Mouse (Mus musculus) stomach, embryonic 14.5 days (tissue): ENCODE results near the gene Psrc1. TPM values are rescaled to one million over a fixed set of nuclear protein-coding genes. Genes with fewer than 3 reads are reported as not detected.

Experiments
- ATAC-seq: fragments of 200-750 bp; cut with Nextera tagmentation; 2 replicates; pipeline ENCODE4 v1.8.0; 2017; ENCODE audit warnings: low read depth, moderate TSS enrichment; ENCODE audit not compliant: insufficient number of reproducible peaks, insufficient read depth, low FRiP score
- H3K27ac ChIP-seq: fragments of 300-500 bp; sonication (generic); 2 replicates; pipeline ENCODE4 v1.5.1; 2014; ENCODE audit warnings: mild to moderate bottlenecking, low read length, moderate library complexity, mixed read lengths
- H3K27me3 ChIP-seq: fragments of 300-500 bp; sonication (generic); 2 replicates; pipeline ENCODE4 v1.6.1; 2014; ENCODE audit warnings: low read length, control low read depth, mixed read lengths; ENCODE audit not compliant: control insufficient read depth, insufficient read depth
- H3K36me3 ChIP-seq: fragments of 300-500 bp; sonication (generic); 2 replicates; pipeline ENCODE4 v1.6.1; 2014; ENCODE audit warnings: mild to moderate bottlenecking, control low read depth, low read length, moderate library complexity, mixed read lengths; ENCODE audit not compliant: control insufficient read depth, insufficient read depth
- H3K4me1 ChIP-seq: fragments of 300-500 bp; sonication (generic); 2 replicates; pipeline ENCODE4 v1.6.1; 2014; ENCODE audit warnings: low read length, control low read depth, mixed read lengths; ENCODE audit not compliant: control insufficient read depth, insufficient read depth
- H3K4me2 ChIP-seq: fragments of 300-500 bp; sonication (generic); replicated peaks from 2 replicates; pipeline ENCODE4 v1.6.1; 2014; ENCODE audit warnings: low read depth, low read length, control low read depth
- H3K4me3 ChIP-seq: fragments of 300-500 bp; sonication (generic); 2 replicates; pipeline ENCODE4 v1.5.1; 2014; ENCODE audit warnings: low read depth, low read length, control low read depth
- H3K9ac ChIP-seq: fragments of 300-500 bp; sonication (generic); replicated peaks from 2 replicates; pipeline ENCODE4 v1.6.1; 2014; ENCODE audit warnings: low read depth, mild to moderate bottlenecking, control low read depth, low read length, moderate library complexity, mixed read lengths
- H3K9me3 ChIP-seq: fragments of 300-500 bp; sonication (generic); 2 replicates; pipeline ENCODE4 v1.6.1; 2016; ENCODE audit warnings: low read depth, low read length, control low read depth; ENCODE audit not compliant: control insufficient read depth
- WGBS: fragments of 180-500 bp; shearing (Covaris S2); extraction: QIAGEN DNeasy Blood & Tissue Kit; methylation state at CpG from one replicate; pipeline ENCODE4 v1.1.7; 2014; 5-methylcytosine and 5-hydroxymethylcytosine counted together
- polyA plus RNA-seq: library from polyadenylated mRNA; unstranded; fragments of >200 nt; fragmentation: Nextera tagmentation; extraction: Ambion mirVana; gene quantifications from 2 replicates; pipeline ENCODE4 v1.2.1, GENCODE M21; 2014

Gene Psrc1
- polyA plus RNA-seq, 1 experiment from 2014 or later: 44.4 TPM

DNA sequence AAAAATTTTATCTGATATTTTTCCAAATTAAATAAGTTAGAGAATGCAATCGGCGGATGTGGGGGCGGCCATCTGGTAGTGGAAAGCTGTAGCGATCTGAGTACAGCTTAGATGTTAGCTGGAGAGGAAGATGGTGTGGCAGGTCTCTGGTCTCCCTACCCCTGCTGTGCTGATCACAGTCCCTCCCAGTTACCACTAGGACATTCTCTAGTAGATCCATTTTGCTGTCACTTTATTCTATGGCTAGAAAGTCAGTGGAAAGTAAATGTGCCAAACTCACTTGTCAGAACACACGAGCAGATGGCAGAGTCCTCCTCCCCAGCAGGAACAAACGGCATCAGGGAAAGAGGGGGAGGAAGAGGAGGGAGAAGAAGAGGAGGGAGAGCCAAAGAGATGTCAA is 25.2 kb upstream of the Psrc1 start:
- ATAC-seq: no peak
- Histone ChIP-seq H3K4me1 (no peaks in the 10 kb centered on the region), H3K36me3 (peaks cover 16% of the 10 kb centered on the region; the same call in 1 of the 2 replicates), H3K27ac (no peak overlapping the region), H3K4me2 (no peak overlapping the region), H3K4me3 (no peak overlapping the region), H3K9ac (no peak overlapping the region), H3K27me3 (no peaks in the 10 kb centered on the region), H3K9me3 (no peaks in the 10 kb centered on the region)
- 73% methylated on average over 6 of the region's 6 CpGs for WGBS

DNA sequence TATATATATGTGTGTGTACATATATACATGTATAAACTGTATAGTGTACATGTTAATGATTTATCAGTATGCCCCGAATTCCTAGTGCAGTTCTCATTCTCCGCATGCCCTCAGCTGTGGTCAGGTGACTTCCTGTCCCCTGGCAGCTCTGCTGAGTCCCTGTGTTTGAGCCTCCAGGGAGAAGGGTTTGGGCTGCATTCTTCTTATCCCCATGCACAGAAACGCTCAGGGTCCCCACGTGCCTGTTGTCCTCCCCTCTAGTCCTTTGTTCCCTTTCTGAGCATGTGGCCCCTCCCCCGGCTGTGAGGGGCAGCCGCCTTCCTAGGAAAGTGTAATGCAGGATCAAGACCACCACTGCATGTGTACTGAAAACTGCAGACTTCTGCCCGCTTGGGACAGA is 22.7 kb upstream of the Psrc1 start:
- Histone ChIP-seq H3K27me3 (no peaks in the 10 kb centered on the region), H3K4me1 (no peaks in the 10 kb centered on the region), H3K4me2 (no peak overlapping the region), H3K9ac (no peak overlapping the region), H3K36me3 (peaks cover 5% of the 10 kb centered on the region; the same call in 1 of the 2 replicates), H3K9me3 (no peaks in the 10 kb centered on the region), H3K4me3 (no peak overlapping the region), H3K27ac (no peak overlapping the region)
- 14% methylated on average over 7 of the region's 7 CpGs for WGBS
- ATAC-seq: 0 out of 2 replicates have a peak, but pooled peaks have one; percentile 19

DNA sequence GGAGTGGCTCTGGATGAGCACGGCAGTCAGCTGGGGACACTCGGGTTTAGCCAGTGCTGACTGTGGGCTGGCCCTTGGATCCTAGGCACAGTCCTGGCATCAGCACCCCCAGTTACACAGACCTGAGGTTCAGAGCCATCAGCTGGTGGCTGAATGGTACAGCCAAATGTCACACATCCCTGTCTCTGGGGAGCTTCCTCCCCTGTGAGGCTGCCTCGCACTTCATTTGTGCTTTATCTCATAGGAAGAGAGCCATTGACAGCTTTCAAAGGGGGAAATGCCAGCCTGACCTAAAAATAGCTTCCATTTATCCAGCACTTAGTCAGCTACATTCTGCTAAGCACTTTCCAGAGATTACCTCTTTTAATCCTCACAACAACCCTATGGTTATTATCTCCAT is 20.0 kb upstream of the Psrc1 start:
- H3K4me1 ChIP-seq: no peaks in the 10 kb centered on the region

DNA sequence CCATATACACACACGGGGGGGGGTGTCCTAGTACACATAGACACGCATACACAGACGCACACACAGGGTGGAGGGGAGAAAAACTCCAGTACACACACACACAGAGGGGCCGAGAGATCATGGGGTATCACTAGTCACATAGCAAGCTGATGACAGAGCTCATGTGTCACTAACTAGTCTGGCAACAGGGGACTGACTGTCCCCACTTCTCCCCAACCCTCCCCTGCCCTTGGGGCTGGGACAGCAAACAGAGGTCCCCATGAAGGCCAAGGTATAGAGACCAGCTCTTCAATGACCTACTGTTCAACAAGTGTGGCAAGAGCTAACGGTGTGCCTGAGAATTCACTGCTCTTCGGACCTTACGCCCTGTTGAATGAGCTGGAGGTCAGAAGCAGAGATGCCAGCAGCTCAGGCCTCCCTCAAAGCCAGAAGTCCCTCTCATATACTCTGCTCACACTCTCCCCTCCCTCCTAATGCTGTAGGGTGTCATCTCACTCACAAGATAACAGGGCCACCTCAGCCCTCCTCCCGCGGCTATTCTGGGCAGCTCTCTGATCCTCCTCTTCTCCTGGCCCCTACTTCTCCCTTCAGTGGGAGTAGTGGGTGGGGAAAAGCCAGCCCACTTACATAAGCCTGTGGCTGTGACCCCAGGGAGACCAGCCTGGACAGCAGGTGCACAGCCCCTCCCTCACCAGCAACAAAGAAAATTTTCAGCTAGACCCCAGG is 19.2 kb upstream of the Psrc1 start, which contains the start of gene Mybphl:
Mybphl (plus strand) TSS at position 642 of the 726 bp plus-strand sequence.
- no peak within 1 kb of the TSS for H3K4me2 ChIP-seq
- H3K36me3 ChIP-seq: no peaks in the 10 kb centered on the region
- 62% methylated on average over 9 of the region's 9 CpGs for WGBS
- H3K27ac ChIP-seq: no peak within 1 kb of the TSS
- no peaks in the 10 kb centered on the region for H3K4me1 ChIP-seq
- H3K9ac ChIP-seq: no peak within 1 kb of the TSS
- H3K4me3 ChIP-seq: no peak within 1 kb of the TSS
- no peaks in the 10 kb centered on the region for H3K27me3 ChIP-seq
- ATAC-seq: no peak
- no peaks in the 10 kb centered on the region for H3K9me3 ChIP-seq

More for the DNA sequence above, 20.0 kb upstream of the Psrc1 start:
- Histone ChIP-seq H3K4me3 (no peak overlapping the region), H3K27ac (no peak overlapping the region), H3K4me2 (no peak overlapping the region), H3K27me3 (no peaks in the 10 kb centered on the region), H3K9ac (no peak overlapping the region), H3K36me3 (no peaks in the 10 kb centered on the region), H3K9me3 (no peaks in the 10 kb centered on the region)
- WGBS: 61% methylated on average over 3 of the region's 3 CpGs
- ATAC-seq: no peak

DNA sequence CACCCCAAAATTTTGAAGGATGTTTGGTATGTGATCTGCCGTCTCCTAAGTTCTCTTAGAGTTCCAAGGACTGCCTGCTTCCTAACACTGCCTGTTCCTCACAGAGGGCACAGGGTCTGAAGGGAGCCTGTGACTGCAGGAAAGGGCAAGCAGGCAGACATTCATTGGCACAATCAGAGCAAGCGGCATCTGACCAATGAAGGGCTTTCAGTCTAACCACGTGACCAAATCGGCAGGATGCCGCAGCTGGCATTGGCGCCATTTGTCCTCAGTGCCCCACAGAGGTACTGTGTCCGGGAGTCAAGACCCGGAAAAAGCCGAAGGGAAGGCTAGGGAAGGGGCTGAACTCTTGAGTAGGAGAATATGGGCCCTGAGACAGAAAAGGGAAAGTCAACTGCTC is 16.5 kb upstream of the Psrc1 start:
- Histone ChIP-seq H3K4me3 (no peak overlapping the region), H3K4me1 (no peaks in the 10 kb centered on the region), H3K36me3 (no peaks in the 10 kb centered on the region), H3K27ac (no peak overlapping the region), H3K9me3 (no peaks in the 10 kb centered on the region), H3K27me3 (no peaks in the 10 kb centered on the region), H3K9ac (no peak overlapping the region), H3K4me2 (0 out of 2 replicates have a peak overlapping the region, but pooled peaks have one; percentile 10)
- WGBS: 54% methylated on average over 9 of the region's 9 CpGs
- ATAC-seq: no peak

DNA sequence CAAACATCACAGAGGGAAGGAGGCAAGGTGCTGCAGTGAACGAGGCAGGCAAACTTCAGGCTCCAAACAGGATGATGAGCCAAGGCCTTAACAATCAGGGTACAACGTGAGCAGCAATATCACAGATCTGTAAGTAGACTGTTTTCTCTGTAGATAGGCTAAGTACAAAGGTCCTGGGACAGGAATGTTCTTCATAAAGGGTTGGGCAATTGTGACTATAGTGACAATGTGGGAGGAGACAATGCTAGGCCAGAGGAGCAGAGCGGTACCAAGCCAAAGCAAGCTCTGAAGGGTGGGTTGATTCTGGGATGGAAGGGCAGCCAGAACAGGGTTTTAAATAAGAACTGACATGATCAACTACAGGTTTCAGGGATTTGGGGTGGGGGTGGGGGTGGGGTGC is 15.8 kb upstream of the Psrc1 start:
- Histone ChIP-seq H3K4me1 (no peaks in the 10 kb centered on the region), H3K4me2 (no peak overlapping the region), H3K27ac (no peak overlapping the region), H3K4me3 (no peak overlapping the region), H3K9ac (no peak overlapping the region), H3K27me3 (no peaks in the 10 kb centered on the region), H3K36me3 (no peaks in the 10 kb centered on the region), H3K9me3 (no peaks in the 10 kb centered on the region)
- WGBS: 69% methylated on average over 3 of the region's 3 CpGs
- no peak for ATAC-seq

DNA sequence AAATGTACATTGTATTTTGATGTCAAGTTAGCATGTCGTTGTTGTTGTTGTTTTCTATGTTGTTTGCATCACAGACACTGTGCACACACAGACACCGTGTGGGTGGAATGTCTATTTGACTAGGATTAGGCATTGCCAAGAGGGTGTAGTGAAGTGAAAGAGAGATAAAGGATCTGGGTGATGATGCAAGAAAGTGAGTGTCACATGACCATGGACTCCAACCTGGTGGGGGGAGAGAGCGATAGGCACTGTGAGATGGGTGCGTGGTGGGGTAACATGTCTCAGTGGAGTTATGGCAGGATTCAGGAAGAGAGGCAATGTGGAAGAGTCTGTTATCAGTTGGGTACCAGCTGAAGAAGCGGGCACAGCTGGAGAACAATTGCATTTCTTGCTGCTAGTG is 14.9 kb upstream of the Psrc1 start:
- no peak overlapping the region for H3K9ac ChIP-seq
- H3K4me2 ChIP-seq: no peak overlapping the region
- H3K27me3 ChIP-seq: no peaks in the 10 kb centered on the region
- no peak overlapping the region for H3K4me3 ChIP-seq
- H3K36me3 ChIP-seq: no peaks in the 10 kb centered on the region
- H3K27ac ChIP-seq: no peak overlapping the region
- ATAC-seq: no peak
- no peaks in the 10 kb centered on the region for H3K9me3 ChIP-seq
- H3K4me1 ChIP-seq: no peaks in the 10 kb centered on the region
- WGBS: 78% methylated on average over 5 of the region's 5 CpGs

DNA sequence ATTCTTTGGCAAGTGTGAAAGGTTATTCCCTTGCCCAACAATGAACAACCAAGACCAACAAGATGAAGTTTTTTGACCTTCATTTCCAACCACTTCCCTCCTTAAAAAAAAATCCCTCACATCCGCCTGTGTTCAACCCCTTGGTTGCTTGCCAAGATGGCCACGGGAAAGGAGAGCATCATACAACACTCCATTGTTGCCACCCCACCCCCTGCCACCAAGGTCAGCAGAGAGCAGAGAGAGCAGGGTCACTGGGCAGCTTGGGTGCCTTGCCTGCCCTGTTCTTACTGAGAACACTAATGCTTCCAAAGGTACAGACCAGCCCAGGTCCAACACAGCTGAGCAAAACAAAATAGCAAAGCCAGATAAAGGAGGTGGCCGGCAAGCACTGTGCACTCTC is 11.4 kb upstream of the Psrc1 start:
- no peak overlapping the region for H3K27ac ChIP-seq
- 64% methylated on average over 3 of the region's 3 CpGs for WGBS
- no peak overlapping the region for H3K4me3 ChIP-seq
- H3K4me2 ChIP-seq: no peak overlapping the region
- H3K36me3 ChIP-seq: no peaks in the 10 kb centered on the region
- no peak overlapping the region for H3K9ac ChIP-seq
- H3K9me3 ChIP-seq: no peaks in the 10 kb centered on the region
- ATAC-seq: no peak
- no peaks in the 10 kb centered on the region for H3K27me3 ChIP-seq
- no peaks in the 10 kb centered on the region for H3K4me1 ChIP-seq

DNA sequence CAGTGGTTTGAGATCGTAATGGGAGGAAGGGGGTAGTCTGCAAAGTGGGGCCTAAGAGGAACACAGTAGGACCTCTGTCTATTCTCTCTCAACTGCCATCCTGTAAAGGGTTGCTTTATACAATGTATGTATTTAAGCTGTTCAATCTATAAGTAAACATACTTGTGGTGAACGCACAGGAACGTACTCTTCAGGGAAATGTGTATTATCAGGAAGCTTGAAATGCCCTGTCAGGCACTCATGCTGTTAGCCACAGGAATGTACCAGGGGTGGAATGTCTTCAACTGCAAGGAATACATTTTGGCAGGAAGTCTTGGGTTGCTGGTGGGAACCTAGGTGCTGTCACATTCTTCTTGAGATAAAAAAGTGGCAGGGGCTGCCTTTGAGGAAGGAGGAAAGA is 10.9 kb upstream of the Psrc1 start:
- H3K4me3 ChIP-seq: no peak overlapping the region
- H3K36me3 ChIP-seq: no peaks in the 10 kb centered on the region
- no peaks in the 10 kb centered on the region for H3K9me3 ChIP-seq
- WGBS: 37% methylated on average over 3 of the region's 3 CpGs
- H3K27me3 ChIP-seq: no peaks in the 10 kb centered on the region
- ATAC-seq: no peak
- H3K9ac ChIP-seq: no peak overlapping the region
- no peak overlapping the region for H3K4me2 ChIP-seq
- H3K4me1 ChIP-seq: no peaks in the 10 kb centered on the region
- H3K27ac ChIP-seq: no peak overlapping the region
